Mouse (Mus musculus): ENCODE results near the gene Itgb2l.
"Not testable (repeated sequence)": the region's sequence is repeated elsewhere in the genome, so short reads cannot be mapped to it uniquely, and the experiment has no call there.

Gene Itgb2l

GRCm38 (mm10) chr16:96443468-96443867 is at the start of gene Itgb2l:
Gene Itgb2l (minus strand): TSS chr16:96443619.
- DNase-seq = no peak

GRCm38 (mm10) chr16:96491530-96491929 is 48.1 kb upstream of the Itgb2l start:
- no peak for DNase-seq

DNA sequence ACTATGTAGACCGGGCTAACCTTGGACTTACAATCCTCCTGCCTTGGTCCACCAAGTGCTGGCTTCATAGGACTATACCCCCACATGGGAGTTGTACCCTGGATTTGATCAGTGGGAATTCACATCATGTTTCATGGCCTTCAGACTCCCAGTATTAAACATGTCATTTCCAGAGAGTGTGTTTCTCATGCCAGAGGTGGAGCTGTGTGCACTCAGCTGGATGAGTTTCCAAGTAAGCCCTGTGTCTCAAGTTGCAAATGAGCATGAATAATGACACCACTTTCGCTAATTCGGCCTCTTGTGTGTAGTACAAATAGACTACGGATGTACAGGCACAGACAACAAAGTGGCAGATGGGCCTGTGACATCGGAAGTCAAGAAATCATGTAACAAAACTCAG is 44.6 kb upstream of the Itgb2l start:
- DNase-seq = no peak

DNA sequence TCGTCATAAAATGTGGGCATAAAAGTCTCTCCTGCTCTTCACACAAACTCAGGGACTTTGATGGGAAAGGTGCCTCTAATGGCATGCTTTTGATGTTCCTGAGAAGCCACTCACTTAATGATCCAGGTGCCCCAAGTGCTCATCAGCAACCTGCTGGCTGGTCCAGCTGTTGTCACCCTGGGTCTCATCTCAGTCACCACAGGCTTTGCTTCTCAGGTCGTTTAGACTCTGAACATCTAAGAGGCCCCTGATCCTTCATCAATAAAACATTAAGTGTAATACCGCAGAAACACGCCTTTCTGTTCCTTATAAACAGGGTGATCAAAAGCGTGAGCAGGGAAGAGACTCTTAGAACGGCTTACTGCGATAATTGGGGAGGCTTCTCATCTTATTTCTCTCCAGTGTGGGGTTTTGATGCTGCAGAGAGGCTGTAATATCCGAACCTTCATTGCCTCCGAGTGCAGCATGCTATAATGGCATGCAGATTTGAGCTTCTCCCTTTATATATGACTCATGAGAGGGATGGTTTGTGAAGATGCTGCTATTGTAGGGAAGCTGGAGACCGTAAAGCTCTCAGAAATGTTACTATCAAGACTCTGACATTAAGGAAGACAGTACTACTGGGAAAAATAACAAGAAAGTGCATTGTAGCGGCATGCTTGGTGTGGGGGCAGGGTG is 43.7 kb upstream of the Itgb2l start:
- DNase-seq = no peak

GRCm38 (mm10) chr16:96481791-96482190 is 38.4 kb upstream of the Itgb2l start:
- DNase-seq = peak in 1 of 2 experiments; percentile 49

DNA sequence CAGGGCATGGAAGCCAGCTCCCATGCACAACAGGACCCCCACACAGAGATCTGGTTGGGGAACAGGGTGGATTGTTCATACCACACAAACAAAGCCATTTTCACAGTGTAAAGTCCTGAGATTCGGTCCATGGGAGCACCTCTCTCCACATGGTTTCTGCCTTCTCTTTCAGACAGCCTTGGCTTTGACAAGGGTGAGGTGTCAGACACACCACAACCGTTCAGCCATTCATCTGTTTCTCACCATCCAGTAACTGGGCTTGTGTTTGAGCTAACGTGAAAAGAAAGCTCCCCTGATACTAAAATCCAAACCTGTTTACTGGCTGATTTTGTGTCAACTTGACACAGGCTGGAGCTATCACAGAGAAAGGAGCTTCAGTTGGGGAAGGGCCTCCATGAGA is 30.8 kb upstream of the Itgb2l start:
- no peak for DNase-seq

- DNase-seq = no peak
These were observed 29.4 kb upstream of the Itgb2l start for GRCm38 (mm10) chr16:96472816-96473215.

DNA sequence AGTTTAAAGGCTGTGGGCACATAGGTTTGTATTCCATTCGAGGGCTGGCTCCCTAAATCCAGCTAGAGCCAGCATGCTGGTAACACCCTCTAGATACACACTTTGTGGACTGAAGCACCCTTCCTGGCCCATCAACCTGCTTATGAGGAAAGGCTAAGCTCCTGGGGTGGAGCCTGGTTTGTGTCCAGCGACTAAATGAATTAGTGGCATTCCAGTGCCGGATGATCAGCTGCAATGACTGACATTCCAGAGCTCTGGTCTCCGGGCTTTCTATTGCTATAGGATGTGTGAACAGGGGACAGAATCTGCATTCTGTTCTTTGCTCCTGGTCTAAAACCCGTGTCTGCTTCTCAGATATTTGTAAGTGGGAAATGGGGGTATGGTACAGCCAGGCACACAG is 28.9 kb upstream of the Itgb2l start:
- no peak for DNase-seq

DNA sequence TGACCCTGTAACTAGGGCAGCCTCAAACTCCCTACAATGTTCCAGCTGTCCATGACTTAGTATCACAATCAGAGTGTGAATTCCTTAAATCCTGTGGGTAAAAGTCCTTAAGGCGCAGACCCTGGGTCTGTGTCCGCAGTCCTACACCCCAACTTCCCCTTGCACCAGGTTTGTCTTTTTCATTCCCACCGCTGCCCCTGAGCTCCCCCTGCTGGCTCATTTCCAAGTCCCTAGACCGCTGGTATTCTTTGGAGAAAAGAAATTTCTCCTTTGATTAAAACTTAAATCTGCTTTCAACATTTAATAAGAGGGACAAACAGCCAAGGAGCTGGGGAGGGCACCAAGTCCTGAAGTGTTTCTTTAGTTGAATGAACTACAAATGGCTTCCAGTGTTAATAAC is 26.2 kb upstream of the Itgb2l start:
- no peak for DNase-seq

- DNase-seq = peak; percentile 21 to 56
These were observed 25.3 kb upstream of the Itgb2l start for GRCm38 (mm10) chr16:96468698-96469097.

GRCm38 (mm10) chr16:96468011-96468410 is 24.6 kb upstream of the Itgb2l start:
- no peak for DNase-seq

DNA sequence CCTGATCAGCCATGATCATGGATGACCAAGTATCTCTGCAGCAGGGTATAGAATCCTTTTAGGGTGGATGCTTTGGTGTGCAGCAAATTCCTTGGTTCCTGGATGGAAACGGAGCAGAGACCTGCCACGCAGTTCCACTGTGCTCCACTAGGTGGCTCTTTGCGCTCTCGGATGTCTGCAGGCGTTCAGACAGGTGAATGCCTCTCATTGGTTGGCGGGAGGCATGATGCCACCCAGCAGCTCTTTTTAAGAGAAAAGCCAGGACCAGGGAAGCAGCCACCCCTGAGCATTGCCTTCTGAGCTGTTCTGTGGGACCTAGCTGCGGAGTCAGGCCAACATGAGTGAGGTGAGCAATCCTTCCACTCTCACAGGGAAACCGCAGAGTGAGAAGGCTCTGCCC is 24.0 kb upstream of the Itgb2l start, which contains the start of gene Pcp4:
Pcp4 (plus strand) TSS at position 162 of the 400 bp plus-strand sequence.
- DNase-seq = peak; percentile 93 to 95

- DNase-seq = peak in 1 of 2 experiments; percentile 44
These were observed 17.4 kb upstream of the Itgb2l start for GRCm38 (mm10) chr16:96460788-96461187.

DNA sequence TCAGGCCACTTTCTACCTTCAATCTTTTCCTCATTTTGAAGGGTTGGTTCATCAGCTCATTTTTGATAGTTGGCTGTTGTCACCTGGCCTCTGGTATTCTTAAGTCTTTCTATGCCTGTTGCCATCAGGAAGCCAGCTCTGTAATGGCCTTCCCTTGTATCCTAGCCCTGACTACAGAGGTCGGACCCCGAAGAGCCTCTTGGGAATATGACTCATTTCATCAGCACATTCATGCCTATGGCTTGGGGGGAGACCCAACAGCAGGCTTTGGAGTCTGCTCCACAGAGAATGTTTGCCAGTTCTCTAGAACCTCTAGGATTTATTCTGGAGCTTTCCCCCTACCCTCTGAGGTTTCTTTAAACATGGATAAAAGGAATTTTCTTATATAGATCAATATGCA is 15.9 kb upstream of the Itgb2l start:
- no peak for DNase-seq

DNA sequence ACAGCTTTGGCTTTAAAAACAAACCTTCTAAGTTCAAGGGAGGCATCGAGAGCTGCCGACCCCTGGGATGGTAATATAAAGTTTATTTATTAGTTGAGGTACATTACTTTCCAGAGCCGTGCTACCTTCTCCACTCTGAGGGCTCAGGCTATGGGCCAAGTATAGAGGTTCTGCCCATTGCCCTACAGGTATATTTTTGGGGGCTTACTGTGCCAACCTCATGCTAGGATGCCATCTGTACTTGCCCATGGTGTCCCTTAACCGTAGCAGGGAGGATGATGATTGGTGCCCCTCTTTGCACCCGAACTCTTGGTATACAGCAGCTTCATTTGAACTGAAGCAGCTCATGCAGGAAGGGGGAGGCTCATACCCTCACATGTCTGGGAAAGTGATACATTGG is 14.2 kb upstream of the Itgb2l start:
- DNase-seq = peak; percentile 34 to 41

GRCm38 (mm10) chr16:96454086-96454485 is 10.7 kb upstream of the Itgb2l start:
- DNase-seq = no peak

- DNase-seq = not testable (repeated sequence)
These were observed 7.5 kb upstream of the Itgb2l start for GRCm38 (mm10) chr16:96450871-96451270.

GRCm38 (mm10) chr16:96441826-96442225 is 1.6 kb downstream of the Itgb2l start:
- no peak for DNase-seq

GRCm38 (mm10) chr16:96440871-96441270 is 2.5 kb downstream of the Itgb2l start:
- DNase-seq = no peak

- DNase-seq = no peak
These were observed 3.7 kb downstream of the Itgb2l start for GRCm38 (mm10) chr16:96439682-96440081.

- no peak for DNase-seq
These were observed 4.5 kb downstream of the Itgb2l start for GRCm38 (mm10) chr16:96438946-96439345.

DNA sequence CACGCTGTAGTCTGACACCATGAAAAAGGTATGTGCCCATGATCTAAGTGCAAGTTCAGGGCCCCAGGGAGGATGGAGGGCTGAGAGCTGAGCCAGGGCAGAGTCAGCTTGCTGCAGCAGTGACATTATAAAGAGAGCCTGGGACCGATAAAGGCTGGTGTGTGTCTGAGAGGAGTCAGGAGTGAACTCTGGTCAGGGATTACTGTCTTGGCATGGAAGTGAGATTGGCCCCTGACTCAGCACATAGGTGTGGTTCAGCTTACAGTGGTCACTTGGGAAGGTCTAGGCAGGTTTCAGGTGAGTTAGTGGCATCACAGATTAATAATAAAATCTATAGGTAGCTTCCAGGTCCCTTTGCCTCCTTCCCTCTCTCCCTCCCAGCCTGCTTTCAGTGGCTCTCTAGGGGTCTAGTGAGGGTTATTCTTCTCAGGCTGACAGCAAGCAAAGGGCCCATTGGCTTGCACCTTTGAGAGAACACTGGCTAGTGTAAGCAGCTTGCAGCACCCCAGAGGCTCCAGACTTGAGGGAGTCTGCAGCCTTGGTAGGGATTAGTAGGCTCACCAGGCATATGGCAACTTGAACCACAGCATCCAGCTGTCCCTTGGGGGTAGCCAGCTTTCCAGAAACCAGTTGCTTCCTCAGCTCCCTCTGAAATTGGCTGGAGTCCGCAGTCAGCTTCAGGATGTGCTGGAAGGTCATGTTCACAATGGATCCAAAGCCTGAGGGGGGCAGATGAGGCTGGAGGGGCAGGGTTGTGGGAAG is 9.2 kb downstream of the Itgb2l start:
- no peak for DNase-seq

DNA sequence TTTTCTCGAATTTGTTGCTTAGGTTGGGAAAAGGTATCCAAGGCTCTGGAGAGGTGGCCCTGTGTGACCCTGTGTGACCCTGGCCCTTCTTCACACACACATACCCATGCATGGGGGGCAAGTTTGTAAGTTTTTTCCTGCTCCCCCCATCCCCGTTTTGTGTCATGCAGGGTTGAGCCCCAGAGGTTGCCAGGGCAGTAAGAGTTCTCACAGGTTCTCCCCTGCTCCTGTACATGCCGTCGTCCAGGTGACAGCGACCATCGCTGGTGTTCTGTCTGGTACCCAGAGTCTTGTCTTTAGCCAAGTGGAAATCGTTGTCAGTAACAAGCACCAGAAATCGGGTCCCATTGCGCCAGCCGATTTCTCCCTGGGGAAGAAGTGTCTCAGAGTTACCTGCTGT is 10.2 kb downstream of the Itgb2l start:
- no peak for DNase-seq

- no peak for DNase-seq
These were observed 14.4 kb downstream of the Itgb2l start for GRCm38 (mm10) chr16:96429046-96429445.

All from cerebellum, postnatal 25 days (tissue).